Mouse (Mus musculus) lung, postnatal 0 days (tissue): ENCODE results near the gene Nrxn1. TPM values are rescaled to one million over a fixed set of nuclear protein-coding genes. Genes with fewer than 3 reads are reported as not detected.
"Not testable (repeated sequence)": the region's sequence is repeated elsewhere in the genome, so short reads cannot be mapped to it uniquely, and the experiment has no call there.

Experiments used
- ATAC-seq: fragments of 200-750 bp; cut with Nextera tagmentation; 2 replicates; pipeline ENCODE4 v1.8.0; 2017; ENCODE audit warnings: moderate library complexity
- DNase-seq: peaks from one replicate; pipeline ENCODE4 v3.0.0-alpha.2; 2016; ENCODE audit warnings: low spot score
- H3K27ac ChIP-seq: fragments of 300-500 bp; sonication (generic); 2 replicates; pipeline ENCODE4 v1.5.1; 2014; ENCODE audit warnings: antibody characterized with exemption, mild to moderate bottlenecking, low read length, mixed read lengths
- H3K27me3 ChIP-seq: fragments of 300-500 bp; sonication (generic); replicated peaks from 2 replicates; pipeline ENCODE4 v1.6.1; 2014; ENCODE audit warnings: low read length, mixed read lengths; ENCODE audit not compliant: insufficient read depth
- H3K36me3 ChIP-seq: fragments of 300-500 bp; sonication (generic); 2 replicates; pipeline ENCODE4 v1.6.1; 2014; ENCODE audit warnings: low read length, mixed read lengths; ENCODE audit not compliant: insufficient read depth
- H3K4me1 ChIP-seq: fragments of 300-500 bp; sonication (generic); 2 replicates; pipeline ENCODE4 v1.6.1; 2014; ENCODE audit warnings: antibody characterized with exemption, low read depth, low read length, mixed read lengths; ENCODE audit not compliant: insufficient read depth
- H3K4me2 ChIP-seq: fragments of 300-500 bp; sonication (generic); replicated peaks from 2 replicates; pipeline ENCODE4 v1.6.1; 2014; ENCODE audit warnings: low read depth, mild to moderate bottlenecking, low read length, moderate library complexity, mixed read lengths
- H3K4me3 ChIP-seq: fragments of 300-500 bp; sonication (generic); 2 replicates; pipeline ENCODE4 v1.5.1; 2014; ENCODE audit warnings: low read depth, low read length
- H3K9ac ChIP-seq: fragments of 300-500 bp; sonication (generic); replicated peaks from 2 replicates; pipeline ENCODE4 v1.6.1; 2014; ENCODE audit warnings: low read depth, mild to moderate bottlenecking
- H3K9me3 ChIP-seq: fragments of 300-500 bp; sonication (generic); 2 replicates; pipeline ENCODE4 v1.6.1; 2016; ENCODE audit warnings: low read length, mixed read lengths
- CTCF ChIP-seq: IDR thresholded peaks from 2 replicates; pipeline ENCODE4 v1.5.1; 2016; ENCODE audit warnings: antibody characterized with exemption, mild to moderate bottlenecking
- EP300 ChIP-seq: IDR thresholded peaks from 2 replicates; pipeline ENCODE4 v1.6.1; 2016; ENCODE audit warnings: antibody characterized with exemption, mild to moderate bottlenecking, control low read depth
- WGBS: fragments of 180-500 bp; shearing (Covaris S2); extraction: QIAGEN DNeasy Blood & Tissue Kit; methylation state at CpG from one replicate; pipeline ENCODE4 v1.1.7; 2014; 5-methylcytosine and 5-hydroxymethylcytosine counted together
- polyA plus RNA-seq: library from polyadenylated mRNA; unstranded; fragments of >200 nt; fragmentation: Nextera tagmentation; extraction: Ambion mirVana; gene quantifications from 2 replicates; pipeline ENCODE4 v1.2.1, GENCODE M21; 2015

Nrxn1 gene
- polyA plus RNA-seq, 1 experiment from 2014 or later: 1.3 TPM

DNA sequence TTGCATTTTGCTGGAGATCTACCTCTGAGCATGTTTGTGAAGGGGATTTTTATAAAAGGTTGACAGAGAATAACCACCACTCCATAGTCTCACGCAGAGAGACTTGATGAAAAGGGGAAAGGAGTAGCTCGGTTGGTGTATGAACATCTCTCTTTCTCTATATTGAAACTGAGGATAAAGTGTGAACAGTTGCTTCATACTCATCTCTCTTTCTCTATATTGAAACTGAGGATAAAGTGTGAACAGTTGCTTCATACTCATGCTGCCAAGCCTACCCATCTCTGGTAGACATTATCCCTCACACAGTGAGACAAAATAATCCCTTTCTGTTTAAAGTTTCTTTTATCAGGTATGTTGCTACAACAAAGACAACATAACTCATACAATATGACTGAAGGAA, 854.4 kb downstream of the Nrxn1 start:
- Histone ChIP-seq H3K9ac (no peak overlapping the region), H3K9me3 (no peaks in the 10 kb centered on the region), H3K27me3 (no peaks in the 10 kb centered on the region), H3K4me2 (no peak overlapping the region), H3K4me3 (no peak overlapping the region), H3K27ac (no peak overlapping the region), H3K36me3 (no peaks in the 10 kb centered on the region), H3K4me1 (no peaks in the 10 kb centered on the region)
- no peak for ATAC-seq
- TF ChIP-seq EP300: no peak
- no peak for TF ChIP-seq CTCF
- no peak for DNase-seq
- 87% methylated on average over 2 of the region's 2 CpGs for WGBS

DNA sequence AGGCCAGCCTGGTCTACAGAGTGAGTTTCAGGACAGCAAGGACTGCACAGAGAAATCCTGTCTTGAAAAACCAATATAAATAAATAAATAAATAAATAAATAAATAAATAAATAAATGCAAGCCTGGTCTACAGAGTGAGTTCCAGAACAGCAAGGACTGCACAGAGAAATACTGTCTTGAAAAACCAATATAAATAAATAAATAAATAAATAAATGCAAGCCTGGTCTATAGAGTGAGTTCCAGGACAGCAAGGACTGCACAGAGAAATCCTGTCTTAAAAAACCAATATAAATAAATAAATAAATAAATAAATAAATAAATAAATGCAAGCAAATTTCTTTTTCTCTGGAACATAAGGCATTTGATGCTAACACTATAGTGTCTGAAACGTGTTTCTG, 857.2 kb downstream of the Nrxn1 start:
- not testable (repeated sequence) for H3K9ac ChIP-seq, H3K4me3 ChIP-seq, H3K27me3 ChIP-seq, H3K27ac ChIP-seq, H3K36me3 ChIP-seq, H3K9me3 ChIP-seq, DNase-seq, ATAC-seq, H3K4me2 ChIP-seq, H3K4me1 ChIP-seq
- 89% methylated on average over 1 of the region's 1 CpGs for WGBS

DNA sequence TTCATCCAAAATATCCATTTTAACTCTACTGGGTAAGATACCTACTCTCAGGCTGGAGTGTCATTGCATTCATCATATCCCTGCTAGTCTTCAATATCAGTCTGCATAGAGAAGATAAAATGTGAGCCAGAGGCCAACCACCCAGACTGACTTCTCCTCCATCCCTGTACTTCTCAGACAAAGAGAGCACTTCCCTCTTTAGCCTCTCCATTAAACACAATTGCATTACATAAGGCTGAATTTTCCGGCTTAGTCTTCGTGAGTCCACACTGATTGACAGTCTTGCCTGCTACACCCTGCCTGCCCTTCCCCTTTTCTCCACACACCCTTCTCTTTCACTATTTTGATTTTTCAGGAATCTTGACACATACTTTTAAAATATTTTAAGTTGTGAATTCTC, 858.1 kb downstream of the Nrxn1 start:
- DNase-seq (no peak), ATAC-seq (no peak)
- Histone ChIP-seq H3K4me3 (no peak overlapping the region), H3K9ac (no peak overlapping the region), H3K9me3 (no peaks in the 10 kb centered on the region), H3K4me2 (no peak overlapping the region), H3K27me3 (no peaks in the 10 kb centered on the region), H3K27ac (no peak overlapping the region), H3K36me3 (no peaks in the 10 kb centered on the region), H3K4me1 (no peaks in the 10 kb centered on the region)
- no peak for TF ChIP-seq EP300
- no peak for TF ChIP-seq CTCF
- WGBS: 84% methylated on average over 2 of the region's 2 CpGs

DNA sequence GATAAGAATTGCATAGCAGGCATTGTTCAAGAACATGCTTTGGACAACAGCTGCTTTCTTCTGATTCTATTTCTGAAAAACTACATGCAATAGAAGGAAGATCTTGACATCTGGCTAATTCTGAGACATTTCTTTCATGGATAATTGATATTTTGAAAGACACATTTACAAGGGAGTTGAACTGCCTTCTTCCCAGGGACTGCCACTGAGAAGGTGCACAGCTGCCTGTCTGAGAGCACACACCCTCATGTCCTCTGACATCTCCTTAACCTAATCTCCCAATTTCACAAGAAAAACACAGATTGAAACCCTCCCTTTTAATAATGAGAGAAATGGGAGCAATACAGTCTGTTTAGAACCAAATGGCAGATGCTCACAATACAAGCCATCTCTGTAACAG, 884.3 kb downstream of the Nrxn1 start:
- no peak overlapping the region for H3K27ac ChIP-seq
- DNase-seq: no peak
- TF ChIP-seq EP300 (no peak), CTCF (no peak)
- no peaks in the 10 kb centered on the region for H3K4me1 ChIP-seq
- H3K9ac ChIP-seq: no peak overlapping the region
- no peaks in the 10 kb centered on the region for H3K27me3 ChIP-seq
- ATAC-seq: no peak
- no peaks in the 10 kb centered on the region for H3K36me3 ChIP-seq
- H3K4me3 ChIP-seq: no peak overlapping the region
- H3K4me2 ChIP-seq: no peak overlapping the region
- H3K9me3 ChIP-seq: no peaks in the 10 kb centered on the region

DNA sequence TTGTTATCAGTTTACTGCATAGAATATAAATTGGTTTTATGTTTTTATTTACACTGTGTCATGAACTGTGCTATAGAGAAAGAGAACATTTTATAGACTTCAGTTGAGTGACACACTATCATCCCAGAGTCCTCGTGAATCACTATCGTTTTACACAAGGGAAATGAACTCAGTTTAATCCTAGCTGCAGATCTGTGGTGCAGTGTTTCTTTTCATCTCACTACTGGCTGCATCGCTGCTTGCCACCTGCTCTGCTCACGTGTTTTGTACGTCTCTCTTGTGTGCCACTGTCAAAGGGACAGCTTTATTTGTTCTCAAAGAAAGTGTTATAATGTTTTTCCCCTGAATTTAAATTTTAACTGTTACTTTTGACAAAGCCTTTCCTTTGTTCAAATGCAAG, 885.3 kb downstream of the Nrxn1 start:
- no peak for TF ChIP-seq EP300
- no peak for TF ChIP-seq CTCF
- Histone ChIP-seq H3K4me1 (no peaks in the 10 kb centered on the region), H3K36me3 (no peaks in the 10 kb centered on the region), H3K4me3 (no peak overlapping the region), H3K9ac (no peak overlapping the region), H3K27me3 (no peaks in the 10 kb centered on the region), H3K27ac (no peak overlapping the region), H3K4me2 (no peak overlapping the region), H3K9me3 (no peaks in the 10 kb centered on the region)
- WGBS: 66% methylated on average over 5 of the region's 5 CpGs
- ATAC-seq (no peak), DNase-seq (no peak)

DNA sequence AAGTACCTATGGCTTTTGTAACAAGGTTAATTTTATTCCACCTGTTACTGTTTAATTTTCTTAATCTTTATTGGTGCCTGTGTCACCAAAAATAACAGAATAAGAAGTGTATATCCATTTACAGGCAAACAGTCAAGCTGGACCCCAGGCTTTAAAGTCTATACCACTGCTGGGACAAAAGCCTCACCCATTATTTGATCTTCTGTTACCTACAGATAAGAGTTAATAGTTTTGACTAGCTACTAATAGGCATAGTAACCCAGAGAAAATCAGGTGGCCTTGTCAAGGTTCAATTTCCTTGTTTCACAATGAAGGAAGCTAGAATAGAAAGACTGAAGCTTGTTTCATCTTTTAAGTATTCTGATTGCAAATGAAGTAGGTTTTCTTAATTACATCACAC, 888.9 kb downstream of the Nrxn1 start:
- H3K27ac ChIP-seq: no peak overlapping the region
- DNase-seq (no peak), ATAC-seq (no peak)
- H3K4me3 ChIP-seq: no peak overlapping the region
- H3K4me1 ChIP-seq: no peaks in the 10 kb centered on the region
- no peaks in the 10 kb centered on the region for H3K9me3 ChIP-seq
- no peaks in the 10 kb centered on the region for H3K36me3 ChIP-seq
- TF ChIP-seq CTCF (no peak), EP300 (no peak)
- no peak overlapping the region for H3K9ac ChIP-seq
- H3K27me3 ChIP-seq: no peaks in the 10 kb centered on the region
- no peak overlapping the region for H3K4me2 ChIP-seq

DNA sequence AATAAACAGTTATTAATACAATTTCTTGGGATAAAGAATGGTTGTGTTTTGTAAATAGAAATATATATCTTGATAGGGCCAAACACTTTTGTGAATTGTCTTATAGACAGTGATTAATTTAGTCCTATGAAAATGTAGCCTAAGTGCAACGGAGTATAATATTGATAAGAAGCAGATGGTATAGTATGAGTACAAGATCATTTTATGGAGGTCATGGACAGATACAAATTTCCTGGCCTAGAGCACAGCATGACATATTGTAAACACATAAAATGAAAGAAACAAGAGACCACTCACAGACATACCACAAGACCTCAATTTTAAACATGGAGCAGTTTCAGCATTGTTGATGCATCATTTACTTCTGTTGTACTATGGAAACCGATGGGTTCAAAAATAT, 890.1 kb downstream of the Nrxn1 start:
- Histone ChIP-seq H3K4me3 (no peak overlapping the region), H3K36me3 (no peaks in the 10 kb centered on the region), H3K9me3 (no peaks in the 10 kb centered on the region), H3K27ac (no peak overlapping the region), H3K4me2 (no peak overlapping the region), H3K27me3 (no peaks in the 10 kb centered on the region), H3K9ac (no peak overlapping the region), H3K4me1 (no peaks in the 10 kb centered on the region)
- no peak for DNase-seq
- ATAC-seq: no peak
- no peak for TF ChIP-seq EP300
- TF ChIP-seq CTCF: no peak
- 41% methylated on average over 2 of the region's 2 CpGs for WGBS
